Mouse (Mus musculus): ENCODE data around the gene Chaf1b. TPM values are rescaled to one million over a fixed set of nuclear protein-coding genes. Genes with fewer than 3 reads are reported as not detected.
A peak's percentile ranks its signal among the peaks of the same experiment; 100 is the strongest.

Gene Chaf1b
- total RNA-seq, 4 experiments from 2014 or later: 1.0 to 3.6 (median 1.4) TPM

GRCm38 (mm10) chr16:93912808-93913207 lies 29.1 kb downstream of the Chaf1b start:
- DNase-seq (ENCODE audit: low spot score in 2 of 2): no peak

- DNase-seq (ENCODE audit: low spot score in 2 of 2): no peak
Measured at GRCm38 (mm10) chr16:93913881-93914576, 30.3 kb downstream of the Chaf1b start.

- DNase-seq (ENCODE audit: low spot score in 2 of 2): no peak
Measured at GRCm38 (mm10) chr16:93915338-93915849, 31.7 kb downstream of the Chaf1b start.

GRCm38 (mm10) chr16:93917712-93918678 lies 34.3 kb downstream of the Chaf1b start:
- peak in 1 of 2 experiments; percentile 59 for DNase-seq (ENCODE audit: low spot score in 2 of 2)

GRCm38 (mm10) chr16:93918679-93919060 lies 35.0 kb downstream of the Chaf1b start:
- DNase-seq (ENCODE audit: low spot score in 2 of 2): no peak

GRCm38 (mm10) chr16:93919189-93919588 lies 35.5 kb downstream of the Chaf1b start:
- DNase-seq (ENCODE audit: low spot score in 2 of 2): no peak

GRCm38 (mm10) chr16:93920673-93921072 lies 37.0 kb downstream of the Chaf1b start:
- no peak for DNase-seq (ENCODE audit: low spot score in 2 of 2)

- DNase-seq (ENCODE audit: low spot score in 2 of 2): no peak
Measured at GRCm38 (mm10) chr16:93922835-93923389, 39.2 kb downstream of the Chaf1b start.

- no peak for DNase-seq (ENCODE audit: low spot score in 2 of 2)
Measured at GRCm38 (mm10) chr16:93923788-93924187, 40.1 kb downstream of the Chaf1b start.

- no peak for DNase-seq (ENCODE audit: low spot score in 2 of 2)
Measured at GRCm38 (mm10) chr16:93925684-93926247, 42.1 kb downstream of the Chaf1b start.

GRCm38 (mm10) chr16:93929370-93930032 lies 45.8 kb downstream of the Chaf1b start:
- DNase-seq (ENCODE audit: low spot score in 2 of 2): no peak

- no peak for DNase-seq (ENCODE audit: low spot score in 2 of 2)
Measured at GRCm38 (mm10) chr16:93932185-93933168, 48.8 kb downstream of the Chaf1b start.

GRCm38 (mm10) chr16:93934588-93934987 lies 50.9 kb downstream of the Chaf1b start:
- no peak for DNase-seq (ENCODE audit: low spot score in 2 of 2)

GRCm38 (mm10) chr16:93935009-93935408 lies 51.3 kb downstream of the Chaf1b start:
- DNase-seq (ENCODE audit: low spot score in 2 of 2): no peak

GRCm38 (mm10) chr16:93938400-93938846 lies 54.7 kb downstream of the Chaf1b start:
- peak in 1 of 2 experiments; percentile 69 for DNase-seq (ENCODE audit: low spot score in 2 of 2)

- no peak for DNase-seq (ENCODE audit: low spot score in 2 of 2)
Measured at GRCm38 (mm10) chr16:93939961-93940360, 56.3 kb downstream of the Chaf1b start.

GRCm38 (mm10) chr16:93941781-93942567 lies 58.3 kb downstream of the Chaf1b start:
- DNase-seq (ENCODE audit: low spot score in 2 of 2): no peak

- no peak for DNase-seq (ENCODE audit: low spot score in 2 of 2)
Measured at GRCm38 (mm10) chr16:93942796-93943502, 59.2 kb downstream of the Chaf1b start.

Measured in left cerebral cortex, adult 8-10 months (tissue).